Mouse (Mus musculus) stomach, embryonic 15.5 days (tissue): ENCODE results near the gene Chmp2a. TPM values are rescaled to one million over a fixed set of nuclear protein-coding genes. Genes with fewer than 3 reads are reported as not detected.

Source experiments
- ATAC-seq: fragments of 200-750 bp; cut with Nextera tagmentation; 2 replicates; pipeline ENCODE4 v1.8.0; 2017; ENCODE audit warnings: low read depth, moderate number of reproducible peaks, moderate TSS enrichment; ENCODE audit not compliant: insufficient read depth, low FRiP score
- H3K27ac ChIP-seq: fragments of 300-500 bp; sonication (generic); 2 replicates; pipeline ENCODE4 v1.5.1; 2015; ENCODE audit warnings: mild to moderate bottlenecking, inconsistent platforms
- H3K27me3 ChIP-seq: fragments of 300-500 bp; sonication (generic); replicated peaks from 2 replicates; pipeline ENCODE4 v1.6.1; 2015; ENCODE audit warnings: inconsistent platforms
- H3K36me3 ChIP-seq: fragments of 300-500 bp; sonication (generic); 2 replicates; pipeline ENCODE4 v1.6.1; 2015; ENCODE audit warnings: inconsistent platforms
- H3K4me1 ChIP-seq: fragments of 300-500 bp; sonication (generic); 2 replicates; pipeline ENCODE4 v1.6.1; 2015; ENCODE audit warnings: inconsistent platforms
- H3K4me2 ChIP-seq: fragments of 300-500 bp; sonication (generic); 2 replicates; pipeline ENCODE4 v1.6.1; 2015; ENCODE audit warnings: mild to moderate bottlenecking, inconsistent platforms
- H3K4me3 ChIP-seq: fragments of 300-500 bp; sonication (generic); replicated peaks from 2 replicates; pipeline ENCODE4 v1.5.1; 2015; ENCODE audit warnings: inconsistent platforms
- H3K9ac ChIP-seq: fragments of 300-500 bp; sonication (generic); 2 replicates; pipeline ENCODE4 v1.6.1; 2015; ENCODE audit warnings: inconsistent platforms
- H3K9me3 ChIP-seq: fragments of 300-500 bp; sonication (generic); 2 replicates; pipeline ENCODE4 v1.6.1; 2016; ENCODE audit warnings: inconsistent platforms
- WGBS: fragments of 180-500 bp; shearing (Covaris S2); methylation state at CpG from one replicate; pipeline ENCODE4 v1.1.7; 2015; 5-methylcytosine and 5-hydroxymethylcytosine counted together
- polyA plus RNA-seq: library from polyadenylated mRNA; unstranded; fragments of >200 nt; fragmentation: Nextera tagmentation; extraction: Ambion mirVana; gene quantifications from 2 replicates; pipeline ENCODE4 v1.2.1, GENCODE M21; 2015

Chmp2a gene
- polyA plus RNA-seq, 1 experiment from 2014 or later: 161 TPM

- H3K27ac ChIP-seq: no peak overlapping the region
- no peak for ATAC-seq
- H3K4me2 ChIP-seq: no peak overlapping the region
- H3K4me1 ChIP-seq: peaks cover 29% of the 10 kb centered on the region
- H3K4me3 ChIP-seq: no peak overlapping the region; the same call in 1 of the 2 replicates
- no peak overlapping the region for H3K9ac ChIP-seq
- 92% methylated on average over 7 of the region's 7 CpGs for WGBS
- no peaks in the 10 kb centered on the region for H3K9me3 ChIP-seq
- H3K36me3 ChIP-seq: peaks cover 65% of the 10 kb centered on the region
- H3K27me3 ChIP-seq: no peaks in the 10 kb centered on the region
Measured at GRCm38 (mm10) chr7:13032541-13032940, 2.1 kb downstream of the Chmp2a start.

GRCm38 (mm10) chr7:13031983-13032382 is 2.6 kb downstream of the Chmp2a start:
- 74% methylated on average over 2 of the region's 2 CpGs for WGBS
- no peak for ATAC-seq
- Histone ChIP-seq H3K27me3 (no peaks in the 10 kb centered on the region), H3K9me3 (no peaks in the 10 kb centered on the region), H3K4me3 (no peak overlapping the region), H3K27ac (no peak overlapping the region), H3K4me1 (peaks cover 29% of the 10 kb centered on the region), H3K9ac (no peak overlapping the region), H3K4me2 (no peak overlapping the region), H3K36me3 (peaks cover 71% of the 10 kb centered on the region)

GRCm38 (mm10) chr7:13031069-13031468 is 3.5 kb downstream of the Chmp2a start:
- Histone ChIP-seq H3K4me2 (no peak overlapping the region), H3K36me3 (peaks cover 77% of the 10 kb centered on the region), H3K4me3 (no peak overlapping the region), H3K9ac (no peak overlapping the region), H3K27ac (no peak overlapping the region), H3K9me3 (no peaks in the 10 kb centered on the region), H3K27me3 (no peaks in the 10 kb centered on the region), H3K4me1 (peaks cover 28% of the 10 kb centered on the region)
- ATAC-seq: no peak
- 75% methylated on average over 5 of the region's 5 CpGs for WGBS

- Histone ChIP-seq H3K9ac (no peak overlapping the region), H3K4me1 (peaks cover 22% of the 10 kb centered on the region), H3K36me3 (peaks cover 66% of the 10 kb centered on the region), H3K4me2 (no peak overlapping the region), H3K4me3 (no peak overlapping the region), H3K9me3 (no peaks in the 10 kb centered on the region), H3K27me3 (no peaks in the 10 kb centered on the region), H3K27ac (no peak overlapping the region)
- 92% methylated on average over 4 of the region's 4 CpGs for WGBS
- ATAC-seq: no peak
Measured at GRCm38 (mm10) chr7:13028986-13029385, 5.6 kb downstream of the Chmp2a start.

- Histone ChIP-seq H3K27me3 (no peaks in the 10 kb centered on the region), H3K27ac (no peak overlapping the region), H3K4me2 (peak overlapping the region; percentile 73), H3K36me3 (peaks cover 45% of the 10 kb centered on the region), H3K4me3 (peak overlapping the region; percentile 78), H3K9ac (peak overlapping the region; percentile 70), H3K9me3 (no peaks in the 10 kb centered on the region), H3K4me1 (peaks cover 14% of the 10 kb centered on the region)
- no peak for ATAC-seq
- 25% methylated on average over 4 of the region's 4 CpGs for WGBS
Measured at GRCm38 (mm10) chr7:13025511-13026112, 9.0 kb downstream of the Chmp2a start.

GRCm38 (mm10) chr7:13024805-13025204 is 9.8 kb downstream of the Chmp2a start:
- peak overlapping the region; percentile 73 for H3K4me2 ChIP-seq
- peaks cover 14% of the 10 kb centered on the region for H3K4me1 ChIP-seq
- 0% methylated on average over 35 of the region's 44 CpGs for WGBS
- H3K27me3 ChIP-seq: no peaks in the 10 kb centered on the region
- H3K36me3 ChIP-seq: peaks cover 37% of the 10 kb centered on the region
- peak overlapping the region; percentile 100 for H3K27ac ChIP-seq
- peak overlapping the region; percentile 78 for H3K4me3 ChIP-seq
- H3K9me3 ChIP-seq: no peaks in the 10 kb centered on the region
- ATAC-seq: peak; percentile 49
- peak overlapping the region; percentile 70 for H3K9ac ChIP-seq

GRCm38 (mm10) chr7:13023928-13024731 is 10.5 kb downstream of the Chmp2a start:
- Histone ChIP-seq H3K27me3 (no peaks in the 10 kb centered on the region), H3K27ac (peak overlapping the region; percentile 100), H3K4me3 (peak overlapping the region; percentile 78), H3K4me1 (peaks cover 14% of the 10 kb centered on the region), H3K4me2 (peak overlapping the region; percentile 73), H3K36me3 (peaks cover 30% of the 10 kb centered on the region), H3K9me3 (no peaks in the 10 kb centered on the region), H3K9ac (peak overlapping the region; percentile 70)
- peak; percentile 84 for ATAC-seq
- under 1% methylated on average over 68 of the region's 95 CpGs for WGBS

- Histone ChIP-seq H3K27ac (peak overlapping the region; percentile 100), H3K4me1 (peaks cover 14% of the 10 kb centered on the region), H3K4me3 (peak overlapping the region; percentile 78), H3K27me3 (no peaks in the 10 kb centered on the region), H3K36me3 (peaks cover 18% of the 10 kb centered on the region), H3K9me3 (no peaks in the 10 kb centered on the region), H3K4me2 (peak overlapping the region; percentile 73), H3K9ac (peak overlapping the region; percentile 70; the same call in 1 of the 2 replicates)
- ATAC-seq: peak; percentile 67
- WGBS: 4% methylated on average over 31 of the region's 31 CpGs
Measured at GRCm38 (mm10) chr7:13022773-13023535, 11.7 kb downstream of the Chmp2a start.

GRCm38 (mm10) chr7:13015217-13015616 is 19.4 kb downstream of the Chmp2a start:
- no peaks in the 10 kb centered on the region for H3K27me3 ChIP-seq
- H3K27ac ChIP-seq: no peak overlapping the region
- no peaks in the 10 kb centered on the region for H3K36me3 ChIP-seq
- no peak overlapping the region for H3K9ac ChIP-seq
- no peak overlapping the region for H3K4me3 ChIP-seq
- WGBS: 86% methylated on average over 1 of the region's 1 CpGs
- H3K9me3 ChIP-seq: no peaks in the 10 kb centered on the region
- no peak overlapping the region for H3K4me2 ChIP-seq
- peaks cover 5% of the 10 kb centered on the region; the same call in 1 of the 2 replicates for H3K4me1 ChIP-seq
- no peak for ATAC-seq

- Histone ChIP-seq H3K9me3 (no peaks in the 10 kb centered on the region), H3K4me1 (peaks cover 6% of the 10 kb centered on the region; the same call in 1 of the 2 replicates), H3K4me2 (no peak overlapping the region), H3K36me3 (no peaks in the 10 kb centered on the region), H3K9ac (no peak overlapping the region), H3K27me3 (no peaks in the 10 kb centered on the region), H3K27ac (no peak overlapping the region), H3K4me3 (no peak overlapping the region)
- no peak for ATAC-seq
- 48% methylated on average over 6 of the region's 6 CpGs for WGBS
Measured at GRCm38 (mm10) chr7:13014275-13014839, 20.2 kb downstream of the Chmp2a start.

- Histone ChIP-seq H3K4me1 (peaks cover 9% of the 10 kb centered on the region), H3K9ac (no peak overlapping the region), H3K27me3 (no peaks in the 10 kb centered on the region), H3K9me3 (no peaks in the 10 kb centered on the region), H3K36me3 (no peaks in the 10 kb centered on the region), H3K4me2 (no peak overlapping the region), H3K4me3 (no peak overlapping the region), H3K27ac (no peak overlapping the region)
- WGBS: 68% methylated on average over 4 of the region's 4 CpGs
- no peak for ATAC-seq
Measured at GRCm38 (mm10) chr7:13013671-13014070, 20.9 kb downstream of the Chmp2a start.
